ENCODE assay signal across 8 mouse cellular contexts in genomic region chr6:112489910-112490559, GRCm38 (mm10). TPM values are rescaled to one million over a fixed set of nuclear protein-coding genes. Genes with fewer than 3 reads are reported as not detected.
A peak's percentile ranks its signal among the peaks of the same experiment; 100 is the strongest.
DNase-seq lines count a peak whose midpoint lies in the region; ATAC-seq and TF ChIP-seq lines count a peak whose summit lies in the region.

Oxtr (minus strand) TSS chr6:112489943.

- no peaks in the 10 kb centered on the region for H3K9me3 ChIP-seq in embryonic facial prominence, embryonic 12.5 days
- no peaks in the 10 kb centered on the region for H3K9me3 ChIP-seq in intestine, postnatal 0 days (ENCODE audit: control insufficient read depth)

- H3K4me3 ChIP-seq in liver, adult 2 months (ENCODE audit: insufficient read depth, low read depth, low read length) = peak within 1 kb of the TSS; percentile 31; the same call in 1 of the 2 replicates
- H3K4me3 ChIP-seq in embryonic facial prominence, embryonic 12.5 days = peak within 1 kb of the TSS; percentile 37
- peak within 1 kb of the TSS; percentile 43 for H3K4me3 ChIP-seq in intestine, postnatal 0 days (ENCODE audit: low read depth, low read length)
- H3K4me3 ChIP-seq in olfactory bulb, adult 2 months (ENCODE audit: insufficient read depth, low read depth, low read length) = peak within 1 kb of the TSS; percentile 50

- no peak within 1 kb of the TSS for H3K9ac ChIP-seq in liver, adult 2 months (ENCODE audit: low read depth, low read length)
- peak within 1 kb of the TSS; percentile 35; the same call in 1 of the 2 replicates for H3K9ac ChIP-seq in embryonic facial prominence, embryonic 12.5 days
- no peak within 1 kb of the TSS; the same call in 1 of the 2 replicates for H3K9ac ChIP-seq in intestine, postnatal 0 days (ENCODE audit: low read depth, low read length)

- intact Hi-C loops in left cerebral cortex, postnatal 36 days (cut with DNase I) = loop anchor here (5.0 kb wide), 2 partner anchors 207 to 283 kb away; partner anchors contain the start of gene Rad18

- H3K4me1 ChIP-seq in liver, adult 2 months (ENCODE audit: control insufficient read depth, insufficient read depth, low read length) = peaks cover 3% of the 10 kb centered on the region; the same call in 1 of the 2 replicates
- peaks cover 23% of the 10 kb centered on the region for H3K4me1 ChIP-seq in embryonic facial prominence, embryonic 12.5 days
- H3K4me1 ChIP-seq in intestine, postnatal 0 days (replicated peaks; ENCODE audit: control insufficient read depth, insufficient read depth, low read length) = 0 out of 2 replicates have a peak, but pooled peaks cover 3% of the 10 kb centered on the region
- H3K4me1 ChIP-seq in olfactory bulb, adult 2 months (ENCODE audit: control insufficient read depth, insufficient read depth, low read length) = peaks cover 22% of the 10 kb centered on the region

- 11% methylated on average over 24 of the region's 24 CpGs for WGBS in liver, adult 2 months
- 9% methylated on average over 24 of the region's 24 CpGs for WGBS in embryonic facial prominence, embryonic 12.5 days
- WGBS in intestine, postnatal 0 days = 7% methylated on average over 24 of the region's 24 CpGs
- 5% methylated on average over 24 of the region's 24 CpGs for WGBS in olfactory bulb, adult 2 months

- H3K79me2 ChIP-seq in liver, adult 2 months (ENCODE audit: control insufficient read depth, insufficient read depth, low read length) = no peaks in the 10 kb centered on the region

- no peak for ATAC-seq in embryonic facial prominence, embryonic 12.5 days (ENCODE audit: insufficient number of reproducible peaks, insufficient read depth, low FRiP score, low TSS enrichment)
- ATAC-seq in intestine, postnatal 0 days = no peak

- H3K27ac ChIP-seq in liver, adult 2 months (replicated peaks; ENCODE audit: insufficient read depth, low read depth, low read length) = no peak within 1 kb of the TSS
- H3K27ac ChIP-seq in embryonic facial prominence, embryonic 12.5 days = no peak within 1 kb of the TSS
- no peak within 1 kb of the TSS for H3K27ac ChIP-seq in intestine, postnatal 0 days (ENCODE audit: low read depth, low read length)
- H3K27ac ChIP-seq in olfactory bulb, adult 2 months (ENCODE audit: insufficient read depth, low read depth, low read length) = no peak within 1 kb of the TSS

- TF ChIP-seq CTCF in liver, adult 2 months (IDR thresholded peaks at IDR 0.05; ENCODE audit: low read depth, low read length) = no peak
- TF ChIP-seq CTCF in intestine, postnatal 0 days (IDR thresholded peaks at IDR 0.05; ENCODE audit: low read depth) = no peak
- TF ChIP-seq CTCF in olfactory bulb, adult 2 months (IDR thresholded peaks at IDR 0.05; ENCODE audit: insufficient read depth, low read depth, low read length) = no peak

- DNase-seq in liver, adult 2 months (ENCODE audit: extremely low read depth, low read depth, low spot score) = no peak
- no peak for DNase-seq in liver
- DNase-seq in left cerebral cortex, postnatal 36 days (ENCODE audit: low spot score in 2 of 2) = no peak
- no peak for DNase-seq in left cerebral cortex, adult 8-10 months (ENCODE audit: low spot score in 2 of 2)
- DNase-seq in ovary, postnatal 36 days (ENCODE audit: low spot score) = no peak

- peaks cover 14% of the 10 kb centered on the region for H3K27me3 ChIP-seq in liver, adult 2 months (ENCODE audit: control insufficient read depth, insufficient read depth, low read length)
- H3K27me3 ChIP-seq in embryonic facial prominence, embryonic 12.5 days = peaks cover 55% of the 10 kb centered on the region
- peaks cover 36% of the 10 kb centered on the region for H3K27me3 ChIP-seq in intestine, postnatal 0 days (replicated peaks; ENCODE audit: control insufficient read depth, insufficient read depth, low read length)

- H3K36me3 ChIP-seq in liver, adult 2 months (ENCODE audit: control insufficient read depth, insufficient read depth, low read length) = no peaks in the 10 kb centered on the region
- H3K36me3 ChIP-seq in embryonic facial prominence, embryonic 12.5 days = no peaks in the 10 kb centered on the region
- no peaks in the 10 kb centered on the region for H3K36me3 ChIP-seq in intestine, postnatal 0 days (ENCODE audit: control insufficient read depth, insufficient read depth)

- TF ChIP-seq POLR2A in liver, adult 2 months (IDR thresholded peaks at IDR 0.05; ENCODE audit: extremely low read depth, insufficient read depth, low read length) = no peak
- TF ChIP-seq POLR2A in olfactory bulb, adult 2 months (IDR thresholded peaks at IDR 0.05; ENCODE audit: insufficient read depth, low read depth, low read length) = no peak

- H3K4me2 ChIP-seq in embryonic facial prominence, embryonic 12.5 days (replicated peaks) = peak within 1 kb of the TSS; percentile 59
- peak within 1 kb of the TSS; percentile 82 for H3K4me2 ChIP-seq in intestine, postnatal 0 days (replicated peaks; ENCODE audit: low read depth)

RNA-seq across cellular contexts. Expression of gene Oxtr, which starts in this region (rescaled TPM):
- 0.34 TPM in 1 of 2 replicates, not detected in the other for total RNA-seq in liver, adult 2 months (2014; rRNA removed)
- polyA plus RNA-seq in liver, adult 2 months (2012; rRNA removed) = not detected in 2 replicates
- polyA plus RNA-seq in embryonic facial prominence, embryonic 12.5 days (2016; fragmentation: Nextera tagmentation; extraction: Ambion mirVana) = 0.31 and 0.90 TPM in 2 replicates
- polyA plus RNA-seq in intestine, postnatal 0 days (2015; fragmentation: Nextera tagmentation; extraction: Ambion mirVana) = 0.14 and 0.18 TPM in 2 replicates
- not detected in 2 replicates for polyA plus RNA-seq in olfactory bulb, adult 2 months (2012; ENCODE audit: insufficient read depth, insufficient read length, low replicate concordance, missing spikeins)
- total RNA-seq in left cerebral cortex, postnatal 36 days (2021) = 1 to 10 TPM; 5.2 to 8.0 TPM
- 1 to 10 TPM; 4.3 to 5.1 (median 4.7) TPM for total RNA-seq in left cerebral cortex, adult 8-10 months (2022)
